Mouse (Mus musculus): Measurements from ENCODE around the gene Dlx6. TPM values are rescaled to one million over a fixed set of nuclear protein-coding genes. Genes with fewer than 3 reads are reported as not detected.

The Dlx6 gene
- polyA plus RNA-seq, 1 experiment from 2014 or later = not detected

Other genes with a start within 250 kb of the Dlx6 start
- gene Dlx5, start 18.8 kb downstream of the Dlx6 start, polyA plus RNA-seq (2015; fragmentation: Nextera tagmentation; extraction: Ambion mirVana) = 0.40 and 1.2 TPM in 2 replicates
- gene Sdhaf3, start 92.7 kb downstream of the Dlx6 start, polyA plus RNA-seq (2015; fragmentation: Nextera tagmentation; extraction: Ambion mirVana) = 6.8 and 7.6 TPM in 2 replicates

Measured in neural tube, embryonic 13.5 days (tissue).